In the genomic region with DNA sequence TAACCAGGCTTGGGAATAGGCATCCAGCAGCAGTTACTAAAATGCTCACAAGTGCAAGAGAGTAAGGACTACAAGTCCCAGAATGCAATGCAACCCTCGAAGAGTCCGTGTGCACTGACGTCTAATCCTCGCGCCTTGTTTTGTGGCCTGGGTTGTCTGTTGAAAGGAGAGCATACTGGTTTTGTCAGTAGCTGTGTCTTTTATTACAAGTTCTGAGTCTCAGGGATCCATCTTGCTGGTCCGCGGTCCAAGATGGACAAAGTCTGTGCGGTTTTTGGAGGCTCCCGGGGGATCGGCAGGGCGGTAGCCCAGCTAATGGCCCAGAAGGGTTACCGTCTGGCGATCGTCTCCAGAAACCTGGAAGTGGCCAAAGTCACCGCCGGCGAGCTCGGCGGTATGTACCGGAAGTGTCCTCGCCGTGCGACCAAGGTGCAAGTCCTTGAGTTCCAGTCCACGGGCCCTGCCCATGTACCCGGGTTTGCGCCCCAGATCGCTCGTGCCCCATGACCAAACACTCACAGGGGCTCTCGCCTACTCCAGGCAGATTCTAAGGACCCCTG, we compare ENCODE assay signal across 8 mouse cellular contexts. TPM values are rescaled to one million over a fixed set of nuclear protein-coding genes. Genes with fewer than 3 reads are reported as not detected.
DNase-seq lines count a peak whose midpoint lies in the region; ATAC-seq and TF ChIP-seq lines count a peak whose summit lies in the region.

Gene Cbr4 (plus strand): TSS at position 138 of the 560 bp plus-strand sequence.

- under 1% methylated on average over 29 of the region's 29 CpGs for WGBS in heart, embryonic 12.5 days
- WGBS in kidney, postnatal 0 days: 3% methylated on average over 29 of the region's 29 CpGs
- WGBS in liver, embryonic 11.5 days: under 1% methylated on average over 29 of the region's 29 CpGs
- 1% methylated on average over 29 of the region's 29 CpGs for WGBS in stomach, embryonic 14.5 days

- TF ChIP-seq CTCF in kidney, postnatal 0 days (IDR thresholded peaks at IDR 0.05; ENCODE audit: low read depth): no peak

- peak; percentile 92 for ATAC-seq in erythroid progenitor cell, adult 5-6 weeks (replicated peaks; ENCODE audit: low FRiP score, poor library complexity, severe bottlenecking)
- peak; percentile 90 for ATAC-seq in heart, embryonic 12.5 days (ENCODE audit: insufficient number of reproducible peaks, low FRiP score)
- ATAC-seq in kidney, postnatal 0 days (replicated peaks; ENCODE audit: low FRiP score, low read depth): peak; percentile 95
- ATAC-seq in liver, embryonic 11.5 days (replicated peaks; ENCODE audit: low FRiP score): peak; percentile 89
- peak; percentile 95 for ATAC-seq in stomach, embryonic 14.5 days (ENCODE audit: insufficient number of reproducible peaks, insufficient read depth, low FRiP score, low read depth)

- peak within 1 kb of the TSS; percentile 91 for H3K4me2 ChIP-seq in heart, embryonic 12.5 days
- peak within 1 kb of the TSS; percentile 86 for H3K4me2 ChIP-seq in kidney, postnatal 0 days (ENCODE audit: low read length)
- peak within 1 kb of the TSS; percentile 76 for H3K4me2 ChIP-seq in liver, embryonic 11.5 days
- peak within 1 kb of the TSS; percentile 77 for H3K4me2 ChIP-seq in stomach, embryonic 14.5 days (replicated peaks; ENCODE audit: low read depth, low read length)

- H3K9me3 ChIP-seq in heart, embryonic 12.5 days (replicated peaks): no peaks in the 10 kb centered on the region
- H3K9me3 ChIP-seq in kidney, postnatal 0 days (replicated peaks; ENCODE audit: low read length): no peaks in the 10 kb centered on the region
- H3K9me3 ChIP-seq in liver, embryonic 11.5 days (ENCODE audit: control insufficient read depth, low read length): no peaks in the 10 kb centered on the region
- H3K9me3 ChIP-seq in stomach, embryonic 14.5 days (ENCODE audit: control insufficient read depth, low read depth, low read length): no peaks in the 10 kb centered on the region

- H3K4me3 ChIP-seq in heart, embryonic 12.5 days: peak within 1 kb of the TSS; percentile 90
- peak within 1 kb of the TSS; percentile 66 for H3K4me3 ChIP-seq in kidney, postnatal 0 days (replicated peaks; ENCODE audit: low read depth, low read length)
- H3K4me3 ChIP-seq in liver, embryonic 11.5 days (ENCODE audit: low read depth, low read length): peak within 1 kb of the TSS; percentile 76
- peak within 1 kb of the TSS; percentile 63 for H3K4me3 ChIP-seq in stomach, embryonic 14.5 days (ENCODE audit: low read depth, low read length)

- peak; percentile 91 for DNase-seq in CD4-positive helper T cell, adult 2 months (ENCODE audit: low read depth, low spot score)
- peak; percentile 92 for DNase-seq in brain, embryonic 18.5 days (ENCODE audit: low read depth, low spot score)
- peak; percentile 98 for DNase-seq in kidney, postnatal 0 days (ENCODE audit: low spot score)
- DNase-seq in liver, embryonic 11.5 days (ENCODE audit: low spot score): peak; percentile 85
- peak; percentile 93 for DNase-seq in naive thymus-derived CD4-positive, alpha-beta T cell, adult 2 months (ENCODE audit: low read depth)

- H3K36me3 ChIP-seq in heart, embryonic 12.5 days: peaks cover 5% of the 10 kb centered on the region
- H3K36me3 ChIP-seq in kidney, postnatal 0 days (ENCODE audit: insufficient read depth, low read length): 0 out of 2 replicates have a peak, but pooled peaks cover 6% of the 10 kb centered on the region
- 0 out of 2 replicates have a peak, but pooled peaks cover 3% of the 10 kb centered on the region for H3K36me3 ChIP-seq in liver, embryonic 11.5 days (ENCODE audit: control insufficient read depth, insufficient read depth, low read length)
- H3K36me3 ChIP-seq in stomach, embryonic 14.5 days (ENCODE audit: control insufficient read depth, insufficient read depth, low read length): no peaks in the 10 kb centered on the region

- H3K27ac ChIP-seq in heart, embryonic 12.5 days (ENCODE audit: poor library complexity, severe bottlenecking): peak within 1 kb of the TSS; percentile 93
- H3K27ac ChIP-seq in kidney, postnatal 0 days: peak within 1 kb of the TSS; percentile 96
- peak within 1 kb of the TSS; percentile 67 for H3K27ac ChIP-seq in liver, embryonic 11.5 days (ENCODE audit: low read depth, low read length)
- H3K27ac ChIP-seq in stomach, embryonic 14.5 days (ENCODE audit: low read length): peak within 1 kb of the TSS; percentile 93

- peaks cover 6% of the 10 kb centered on the region for H3K4me1 ChIP-seq in heart, embryonic 12.5 days (replicated peaks)
- H3K4me1 ChIP-seq in kidney, postnatal 0 days (replicated peaks; ENCODE audit: insufficient read depth, low read length): 0 out of 2 replicates have a peak, but pooled peaks cover 7% of the 10 kb centered on the region
- no peaks in the 10 kb centered on the region for H3K4me1 ChIP-seq in liver, embryonic 11.5 days (replicated peaks; ENCODE audit: control insufficient read depth, insufficient read depth, low read length)
- peaks cover 5% of the 10 kb centered on the region; the same call in 1 of the 2 replicates for H3K4me1 ChIP-seq in stomach, embryonic 14.5 days (ENCODE audit: control insufficient read depth, insufficient read depth, low read length)

- H3K27me3 ChIP-seq in heart, embryonic 12.5 days (replicated peaks): no peaks in the 10 kb centered on the region
- no peaks in the 10 kb centered on the region for H3K27me3 ChIP-seq in kidney, postnatal 0 days (ENCODE audit: insufficient read depth, low read length)
- no peaks in the 10 kb centered on the region for H3K27me3 ChIP-seq in liver, embryonic 11.5 days (replicated peaks; ENCODE audit: control insufficient read depth, insufficient read depth, low read length)
- H3K27me3 ChIP-seq in stomach, embryonic 14.5 days (ENCODE audit: control insufficient read depth, insufficient read depth, low read length): no peaks in the 10 kb centered on the region

- peak within 1 kb of the TSS; percentile 90 for H3K9ac ChIP-seq in heart, embryonic 12.5 days
- H3K9ac ChIP-seq in kidney, postnatal 0 days (ENCODE audit: low read depth, low read length): peak within 1 kb of the TSS; percentile 74
- peak within 1 kb of the TSS; percentile 86 for H3K9ac ChIP-seq in liver, embryonic 11.5 days (ENCODE audit: low read depth, low read length)
- peak within 1 kb of the TSS; percentile 81 for H3K9ac ChIP-seq in stomach, embryonic 14.5 days (replicated peaks; ENCODE audit: low read depth, low read length)

RNA-seq across cellular contexts. Expression of gene Cbr4, which starts in this region (rescaled TPM):
- 4.3 and 5.9 TPM in 2 replicates for total RNA-seq in erythroid progenitor cell, adult 5-6 weeks (2015; ENCODE audit: low replicate concordance)
- total RNA-seq in erythroid progenitor cell, adult 5-6 weeks (2017; ENCODE audit: low replicate concordance): 5.3 and 18.4 TPM in 2 replicates
- polyA plus RNA-seq in heart, embryonic 12.5 days (2016; fragmentation: Nextera tagmentation; extraction: Ambion mirVana): 37.8 and 39.0 TPM in 2 replicates
- 55.5 and 55.9 TPM in 2 replicates for polyA plus RNA-seq in kidney, postnatal 0 days (2015; fragmentation: Nextera tagmentation; extraction: Ambion mirVana)
- 33.3 and 37.3 TPM in 2 replicates for polyA plus RNA-seq in liver, embryonic 11.5 days (2014; fragmentation: Nextera tagmentation; extraction: Ambion mirVana)
- polyA plus RNA-seq in stomach, embryonic 14.5 days (2014; fragmentation: Nextera tagmentation; extraction: Ambion mirVana): 29.9 and 33.3 TPM in 2 replicates

Comparison
In these comparisons a context has a peak if more than half of its experiments do, and no peak if none do; other contexts are left out.
1. Peak in every context shown above with its lines: DNase-seq, ATAC-seq, H3K4me3 ChIP-seq and H3K27ac ChIP-seq.